Comparison of ENCODE assay signal across 10 mouse cellular contexts in genomic region chr12:100407371-100407770, GRCm38 (mm10).
A peak's percentile ranks its signal among the peaks of the same experiment; 100 is the strongest.
DNase-seq lines count a peak whose midpoint lies in the region; ATAC-seq and TF ChIP-seq lines count a peak whose summit lies in the region.
"Had no signal": no experiment of that assay in that cellular context is flagged by ENCODE, and none has a peak within 500 bp of the region (broad histone marks: within the 10 kb centered on the region; RNA-seq: fewer than 3 reads in every experiment).

No protein-coding gene starts in this region.

- no peak overlapping the region for H3K27ac ChIP-seq in embryonic facial prominence, embryonic 14.5 days (replicated peaks; ENCODE audit: low read depth, low read length)
- H3K27ac ChIP-seq in embryonic facial prominence, embryonic 10.5 days (replicated peaks), result no peak overlapping the region
- H3K27ac ChIP-seq in left cerebral cortex, adult 2 months, result peak overlapping the region; percentile 70
- H3K27ac ChIP-seq in ES-E14 (ENCODE audit: insufficient read depth, low read depth, low read length, poor library complexity, severe bottlenecking), result no peak overlapping the region
- no peak overlapping the region; the same call in 1 of the 2 replicates for H3K27ac ChIP-seq in intestine, embryonic 15.5 days

- WGBS in embryonic facial prominence, embryonic 14.5 days, result 54% methylated on average over 7 of the region's 7 CpGs
- WGBS in embryonic facial prominence, embryonic 10.5 days, result 60% methylated on average over 7 of the region's 7 CpGs
- 33% methylated on average over 7 of the region's 7 CpGs for WGBS in intestine, embryonic 15.5 days

- in situ Hi-C loops in ES-E14 (cut with MboI; ENCODE audit: low sequenced_read_pairs in 2 of 2, unreplicated experiment in 2 of 2), result no loop called here

- peaks cover 7% of the 10 kb centered on the region; the same call in 1 of the 2 replicates for H3K36me3 ChIP-seq in embryonic facial prominence, embryonic 14.5 days (ENCODE audit: control insufficient read depth, insufficient read depth, low read length)
- H3K36me3 ChIP-seq in embryonic facial prominence, embryonic 10.5 days (replicated peaks), result peaks cover 18% of the 10 kb centered on the region
- H3K36me3 ChIP-seq in ES-E14 (ENCODE audit: control insufficient read depth, insufficient read depth, low read length, poor library complexity, severe bottlenecking), result peaks cover 4% of the 10 kb centered on the region; the same call in 1 of the 2 replicates
- no peaks in the 10 kb centered on the region; the same call in 1 of the 2 replicates for H3K36me3 ChIP-seq in intestine, embryonic 15.5 days

- no peak overlapping the region for H3K9ac ChIP-seq in embryonic facial prominence, embryonic 14.5 days (ENCODE audit: low read depth, low read length)
- H3K9ac ChIP-seq in ES-E14 (ENCODE audit: insufficient read depth, low read depth, low read length, poor library complexity, severe bottlenecking), result no peak overlapping the region
- no peak overlapping the region for H3K9ac ChIP-seq in intestine, embryonic 15.5 days

- no peaks in the 10 kb centered on the region for H3K4me1 ChIP-seq in embryonic facial prominence, embryonic 14.5 days (ENCODE audit: control insufficient read depth, insufficient read depth, low read length)
- H3K4me1 ChIP-seq in embryonic facial prominence, embryonic 10.5 days, result peaks cover 28% of the 10 kb centered on the region
- H3K4me1 ChIP-seq in ES-E14 (ENCODE audit: control insufficient read depth in 2 of 2, insufficient read depth in 2 of 2, low read length in 2 of 2, poor library complexity in 1 of 2), result peaks cover 0 to 20% of the 10 kb centered on the region in 2 experiments; a peak in 1 of 4 replicates
- peaks cover 16% of the 10 kb centered on the region for H3K4me1 ChIP-seq in intestine, embryonic 15.5 days (replicated peaks)

- intact Hi-C loops in left cerebral cortex, adult 2 months (cut with DNase I), result no loop called here
- intact Hi-C loops in left cerebral cortex, postnatal 36 days (cut with DNase I), result no loop called here

- ATAC-seq in embryonic facial prominence, embryonic 14.5 days (ENCODE audit: low read depth), result 0 out of 2 replicates have a peak, but pooled peaks have one; percentile 30
- peak; percentile 67 for ATAC-seq in intestine, embryonic 15.5 days

- no peak for TF ChIP-seq CTCF in left cerebral cortex, adult 2 months (IDR thresholded peaks at IDR 0.05)

- no peaks in the 10 kb centered on the region for H3K9me3 ChIP-seq in embryonic facial prominence, embryonic 14.5 days (ENCODE audit: control insufficient read depth, low read length)
- no peaks in the 10 kb centered on the region for H3K9me3 ChIP-seq in embryonic facial prominence, embryonic 10.5 days
- no peaks in the 10 kb centered on the region for H3K9me3 ChIP-seq in ES-E14 (ENCODE audit: control insufficient read depth, insufficient read depth, low read depth, low read length)
- no peaks in the 10 kb centered on the region for H3K9me3 ChIP-seq in intestine, embryonic 15.5 days

- no peak overlapping the region for H3K4me2 ChIP-seq in embryonic facial prominence, embryonic 14.5 days (ENCODE audit: low read depth, low read length)
- no peak overlapping the region for H3K4me2 ChIP-seq in intestine, embryonic 15.5 days (replicated peaks)

- no peaks in the 10 kb centered on the region for H3K27me3 ChIP-seq in embryonic facial prominence, embryonic 14.5 days (replicated peaks; ENCODE audit: control insufficient read depth, insufficient read depth, low read length)
- no peaks in the 10 kb centered on the region for H3K27me3 ChIP-seq in embryonic facial prominence, embryonic 10.5 days (replicated peaks; ENCODE audit: low read depth, poor library complexity, severe bottlenecking)
- no peaks in the 10 kb centered on the region for H3K27me3 ChIP-seq in intestine, embryonic 15.5 days (replicated peaks)

- no peak overlapping the region for H3K4me3 ChIP-seq in embryonic facial prominence, embryonic 14.5 days (ENCODE audit: low read depth, low read length)
- no peak overlapping the region for H3K4me3 ChIP-seq in embryonic facial prominence, embryonic 10.5 days
- H3K4me3 ChIP-seq in left cerebral cortex, adult 2 months, result no peak overlapping the region
- H3K4me3 ChIP-seq in ES-E14 (ENCODE audit: insufficient read depth in 1 of 2, low read depth in 1 of 2, low read length in 2 of 2, poor library complexity in 1 of 2, severe bottlenecking in 1 of 2), result no peak overlapping the region
- no peak overlapping the region for H3K4me3 ChIP-seq in intestine, embryonic 15.5 days (replicated peaks)

- DNase-seq in embryonic facial prominence, embryonic 14.5 days (ENCODE audit: low spot score), result peak; percentile 42
- DNase-seq in embryonic facial prominence, embryonic 10.5 days (ENCODE audit: low spot score), result no peak
- DNase-seq in left cerebral cortex, adult 2 months (ENCODE audit: extremely low spot score in 1 of 2, low spot score in 2 of 2), result no peak
- no peak for DNase-seq in left cerebral cortex, postnatal 36 days (ENCODE audit: low spot score in 2 of 2)
- peak; percentile 15 for DNase-seq in ES-E14 (ENCODE audit: low read depth, low spot score)
- no peak for DNase-seq in spleen, postnatal 14 days (ENCODE audit: low spot score in 2 of 2)
- DNase-seq in cerebellum, adult 11 months, result no peak
- DNase-seq: adrenal gland, postnatal 14 days; kidney, postnatal 10 days had no signal

TF ChIP-seq in ES-E14, 5 proteins besides CTCF, POLR2A, EP300 and RAD21:
- TF ChIP-seq ZNF384 (IDR thresholded peaks at IDR 0.05; ENCODE audit: low read depth, low read length) (no peak), HCFC1 (IDR thresholded peaks at IDR 0.05; ENCODE audit: borderline replicate concordance, insufficient read depth, low read length) (no peak), ZC3H11A (IDR thresholded peaks at IDR 0.05; ENCODE audit: borderline replicate concordance, low read depth, low read length) (no peak), MAFK (IDR thresholded peaks at IDR 0.05; ENCODE audit: insufficient read depth, low read depth, low read length) (no peak), CHD2 (IDR thresholded peaks at IDR 0.05; ENCODE audit: low read depth, low read length) (no peak)
TF ChIP-seq in ES-E14: peak in this region for 0.

Comparison
In these comparisons a context has a peak if more than half of its experiments do, and no peak if none do; other contexts are left out.
1. DNase-seq: peak in embryonic facial prominence, embryonic 14.5 days (single experiment) and ES-E14 (single experiment); none in embryonic facial prominence, embryonic 10.5 days (single experiment), left cerebral cortex, adult 2 months (0 of 2), left cerebral cortex, postnatal 36 days (0 of 2), spleen, postnatal 14 days (0 of 2) and cerebellum, adult 11 months (single experiment).